Mouse (Mus musculus): ENCODE results near the gene Egfl8.

GRCm38 (mm10) chr17:34662978-34663377 is 47.2 kb upstream of the Egfl8 start:
- TF ChIP-seq CTCF (IDR thresholded peaks at IDR 0.05; ENCODE audit: low read depth, low read length) (no peak), POLR2A (IDR thresholded peaks at IDR 0.05; ENCODE audit: extremely low read depth, insufficient read depth, low read length) (no peak)

All from liver, adult 2 months (tissue).